Mouse (Mus musculus): ENCODE data around the gene Proca1. TPM values are rescaled to one million over a fixed set of nuclear protein-coding genes. Genes with fewer than 3 reads are reported as not detected.
"Not testable (repeated sequence)": the region's sequence is repeated elsewhere in the genome, so short reads cannot be mapped to it uniquely, and the experiment has no call there.

The Proca1 gene
- polyA plus RNA-seq, 1 experiment from 2014 or later: 0.31 TPM

DNA sequence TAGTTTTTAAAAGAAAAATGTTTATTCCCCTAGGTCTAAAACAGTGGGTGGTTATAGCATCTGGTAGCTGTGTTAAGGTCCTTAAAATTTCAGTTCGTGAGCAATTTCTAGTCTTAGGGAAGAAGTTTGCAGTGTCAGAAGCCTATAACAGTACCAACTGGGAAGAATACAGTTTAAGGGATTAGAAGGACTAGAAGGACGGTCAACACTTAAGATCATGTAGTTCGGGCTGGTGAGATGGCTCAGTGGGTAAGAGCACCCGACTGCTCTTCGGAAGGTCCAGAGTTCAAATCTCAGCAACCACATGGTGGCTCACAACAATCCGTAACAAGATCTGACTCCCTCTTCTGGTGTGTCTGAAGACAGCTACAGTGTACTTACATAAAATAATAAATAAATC is 8.5 kb upstream of the Proca1 start:
- H3K4me2 ChIP-seq: peak overlapping the region; percentile 92; the same call in 1 of the 2 replicates
- peaks cover 45% of the 10 kb centered on the region for H3K27me3 ChIP-seq (replicated peaks)
- not testable (repeated sequence) for H3K27ac ChIP-seq; ATAC-seq; H3K9me3 ChIP-seq (replicated peaks); H3K9ac ChIP-seq; H3K4me3 ChIP-seq
- H3K4me1 ChIP-seq: peaks cover 52% of the 10 kb centered on the region
- WGBS (ENCODE audit: insufficient replicate concordance): 82% methylated on average over 6 of the region's 6 CpGs
- peaks cover 29% of the 10 kb centered on the region for H3K36me3 ChIP-seq

DNA sequence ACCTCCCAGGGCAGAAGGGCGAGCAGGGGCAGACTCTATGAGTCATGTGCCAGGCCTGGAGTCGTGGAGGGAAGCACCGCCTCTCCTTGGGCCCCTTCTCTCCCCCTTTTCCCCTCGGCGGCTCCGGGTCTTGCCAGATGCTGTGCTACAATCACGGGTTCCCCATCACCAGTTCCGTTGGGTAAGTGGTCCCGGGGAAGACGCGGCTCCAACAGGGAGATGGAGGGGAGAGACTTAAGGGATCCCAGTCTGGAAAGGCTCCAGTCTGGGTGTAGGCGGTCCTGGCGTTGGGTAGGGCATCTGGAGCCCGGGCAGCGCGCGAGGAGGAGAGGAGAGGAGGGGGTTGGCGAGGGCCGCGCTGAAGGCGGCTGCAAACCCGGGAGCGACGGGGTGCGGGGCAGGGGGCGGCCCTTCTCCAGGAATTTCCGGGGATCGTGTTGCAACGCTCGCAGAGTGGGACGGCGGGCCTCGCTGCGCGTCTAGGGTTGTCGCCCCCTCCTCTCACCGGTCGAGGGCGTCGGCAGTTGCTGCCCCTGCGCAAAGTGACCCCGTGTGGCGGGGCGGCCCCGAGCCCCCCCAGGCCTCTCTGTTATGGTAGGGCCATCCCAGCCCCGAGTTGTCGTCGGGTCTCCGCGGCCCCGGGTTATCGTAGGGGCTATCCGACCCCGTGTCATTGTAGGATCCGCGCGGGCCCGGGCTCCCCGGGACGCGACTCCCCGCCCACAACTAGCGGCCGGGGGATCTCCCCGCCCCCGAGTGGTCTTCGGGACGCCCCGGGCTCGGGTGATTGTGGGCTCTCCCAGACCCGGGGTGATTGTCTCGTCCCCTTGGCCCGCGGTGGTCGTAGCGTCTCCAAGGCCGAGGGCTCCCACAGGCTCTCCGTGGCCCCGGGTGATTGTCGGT is 4.6 kb upstream of the Proca1 start, which contains the start of gene Rab34:
Gene Rab34, plus strand, starts transcription at position 100 of the 903 bp plus-strand sequence.
- Histone ChIP-seq H3K4me1 (peaks cover 28% of the 10 kb centered on the region), H3K27ac (peak within 1 kb of the TSS; percentile 76), H3K27me3 (replicated peaks) (peaks cover 81% of the 10 kb centered on the region), H3K9me3 (replicated peaks) (no peaks in the 10 kb centered on the region), H3K9ac (peak within 1 kb of the TSS; percentile 69), H3K36me3 (peaks cover 21% of the 10 kb centered on the region), H3K4me2 (peak within 1 kb of the TSS; percentile 71), H3K4me3 (peak within 1 kb of the TSS; percentile 53)
- WGBS (ENCODE audit: insufficient replicate concordance): 1% methylated on average over 79 of the region's 80 CpGs
- ATAC-seq: peak; percentile 17; the same call in 1 of the 2 replicates

DNA sequence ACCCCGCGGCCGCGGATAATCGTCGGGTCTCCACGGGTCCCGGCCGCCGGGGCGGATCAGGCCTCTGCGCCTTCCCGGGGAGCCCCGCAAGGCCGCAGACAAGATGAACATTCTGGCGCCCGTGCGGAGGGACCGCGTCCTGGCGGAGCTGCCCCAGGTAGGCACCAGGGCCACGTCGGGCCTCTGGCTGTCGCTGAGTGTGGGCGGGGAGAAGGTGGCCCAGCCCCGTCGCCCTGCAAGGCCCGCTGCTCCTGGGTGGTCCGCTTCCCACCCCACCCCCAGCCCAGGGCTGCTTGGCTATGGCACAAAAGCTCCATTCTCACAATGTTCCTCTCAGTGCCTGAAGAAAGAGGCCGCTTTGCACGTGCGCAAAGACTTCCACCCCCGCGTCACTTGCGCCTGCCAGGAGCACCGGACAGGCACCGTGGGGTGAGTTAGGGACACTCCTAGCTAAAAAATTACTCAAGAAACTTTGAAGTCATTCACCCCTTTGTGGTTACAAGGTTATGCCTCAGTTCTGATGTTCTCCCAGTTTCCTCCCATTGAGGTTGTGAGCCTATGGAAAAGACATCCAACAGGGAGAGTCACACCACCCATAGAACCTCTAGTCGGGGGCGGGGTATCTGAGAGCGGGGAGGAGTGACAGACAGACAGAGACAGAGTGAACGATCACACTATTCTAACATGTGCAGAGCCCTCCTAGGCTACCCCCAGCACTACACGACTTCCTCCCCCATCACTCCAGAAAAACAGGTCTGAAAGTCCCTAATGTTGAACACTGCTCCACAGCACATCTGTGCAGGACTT is 3.8 kb upstream of the Proca1 start:
- 2% methylated on average over 42 of the region's 42 CpGs for WGBS (ENCODE audit: insufficient replicate concordance)
- Histone ChIP-seq H3K27me3 (replicated peaks) (peaks cover 84% of the 10 kb centered on the region), H3K4me1 (peaks cover 24% of the 10 kb centered on the region), H3K36me3 (peaks cover 21% of the 10 kb centered on the region), H3K4me2 (peak overlapping the region; percentile 71), H3K4me3 (peak overlapping the region; percentile 53), H3K9ac (peak overlapping the region; percentile 69), H3K27ac (peak overlapping the region; percentile 76), H3K9me3 (replicated peaks) (no peaks in the 10 kb centered on the region)
- peak; percentile 35; the same call in 1 of the 2 replicates for ATAC-seq

DNA sequence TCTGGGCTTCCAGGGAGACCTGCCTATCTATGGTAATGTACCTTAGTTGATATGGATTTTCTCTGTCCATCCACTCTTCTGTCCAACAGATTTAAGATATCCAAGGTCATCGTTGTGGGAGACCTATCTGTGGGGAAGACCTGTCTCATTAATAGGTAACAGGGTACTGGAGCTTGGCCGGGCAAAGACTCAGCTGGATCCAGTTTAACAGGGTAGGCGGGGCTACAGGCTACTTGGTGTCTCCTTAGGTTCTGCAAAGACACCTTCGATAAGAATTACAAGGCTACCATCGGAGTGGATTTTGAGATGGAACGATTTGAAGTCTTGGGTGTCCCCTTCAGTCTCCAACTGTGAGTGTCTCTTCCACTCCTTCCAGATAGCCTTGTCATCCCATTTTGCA is 3.2 kb upstream of the Proca1 start:
- peaks cover 28% of the 10 kb centered on the region for H3K4me1 ChIP-seq
- H3K36me3 ChIP-seq: peaks cover 21% of the 10 kb centered on the region
- no peak overlapping the region for H3K9ac ChIP-seq
- no peak overlapping the region for H3K27ac ChIP-seq
- peaks cover 84% of the 10 kb centered on the region for H3K27me3 ChIP-seq (replicated peaks)
- ATAC-seq: no peak
- no peaks in the 10 kb centered on the region for H3K9me3 ChIP-seq (replicated peaks)
- H3K4me3 ChIP-seq: peak overlapping the region; percentile 53; the same call in 1 of the 2 replicates
- 58% methylated on average over 6 of the region's 6 CpGs for WGBS (ENCODE audit: insufficient replicate concordance)
- peak overlapping the region; percentile 71 for H3K4me2 ChIP-seq

DNA sequence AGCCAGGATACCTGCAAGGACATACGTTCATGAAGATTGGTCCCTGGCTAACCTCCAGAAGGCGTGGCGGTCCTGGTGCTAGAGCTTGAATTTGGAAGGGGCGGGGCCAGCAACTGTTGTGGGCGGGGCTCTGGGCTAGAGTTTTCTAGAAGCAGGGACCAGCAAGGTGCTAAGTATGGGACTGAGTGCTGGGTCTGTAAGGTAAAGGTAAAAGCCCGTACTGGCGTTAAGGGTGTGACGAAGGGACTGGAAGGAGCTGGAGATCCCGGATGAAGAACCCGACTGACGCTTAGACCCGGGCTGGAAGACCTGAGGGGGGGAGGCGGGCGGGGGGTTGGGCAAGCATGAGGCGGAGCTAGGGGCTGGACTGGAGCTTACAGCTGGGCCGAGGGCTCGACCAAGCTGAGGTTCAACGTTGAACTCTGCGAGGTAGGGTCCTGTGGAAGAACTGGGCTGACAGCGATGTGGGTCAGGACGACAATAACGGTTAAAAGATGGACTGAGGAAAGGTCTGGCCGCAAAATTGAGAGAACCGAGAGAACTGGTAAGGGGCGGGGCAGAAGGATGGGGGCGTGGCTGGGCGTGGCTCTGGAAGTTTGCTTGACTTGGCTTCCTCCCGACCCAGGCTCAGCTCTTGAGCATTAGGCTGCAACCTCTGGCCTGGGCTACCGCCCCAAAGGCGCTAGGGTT is 1.4 kb downstream of the Proca1 start:
- 2% methylated on average over 30 of the region's 30 CpGs for WGBS (ENCODE audit: insufficient replicate concordance)
- Histone ChIP-seq H3K27me3 (replicated peaks) (peaks cover 41% of the 10 kb centered on the region), H3K9ac (peak overlapping the region; percentile 60), H3K36me3 (peaks cover 21% of the 10 kb centered on the region), H3K4me3 (peak overlapping the region; percentile 65), H3K4me1 (peaks cover 19% of the 10 kb centered on the region), H3K4me2 (peak overlapping the region; percentile 85), H3K9me3 (replicated peaks) (no peaks in the 10 kb centered on the region), H3K27ac (0 out of 2 replicates have a peak overlapping the region, but pooled peaks have one; percentile 37)
- peak; percentile 83 for ATAC-seq

DNA sequence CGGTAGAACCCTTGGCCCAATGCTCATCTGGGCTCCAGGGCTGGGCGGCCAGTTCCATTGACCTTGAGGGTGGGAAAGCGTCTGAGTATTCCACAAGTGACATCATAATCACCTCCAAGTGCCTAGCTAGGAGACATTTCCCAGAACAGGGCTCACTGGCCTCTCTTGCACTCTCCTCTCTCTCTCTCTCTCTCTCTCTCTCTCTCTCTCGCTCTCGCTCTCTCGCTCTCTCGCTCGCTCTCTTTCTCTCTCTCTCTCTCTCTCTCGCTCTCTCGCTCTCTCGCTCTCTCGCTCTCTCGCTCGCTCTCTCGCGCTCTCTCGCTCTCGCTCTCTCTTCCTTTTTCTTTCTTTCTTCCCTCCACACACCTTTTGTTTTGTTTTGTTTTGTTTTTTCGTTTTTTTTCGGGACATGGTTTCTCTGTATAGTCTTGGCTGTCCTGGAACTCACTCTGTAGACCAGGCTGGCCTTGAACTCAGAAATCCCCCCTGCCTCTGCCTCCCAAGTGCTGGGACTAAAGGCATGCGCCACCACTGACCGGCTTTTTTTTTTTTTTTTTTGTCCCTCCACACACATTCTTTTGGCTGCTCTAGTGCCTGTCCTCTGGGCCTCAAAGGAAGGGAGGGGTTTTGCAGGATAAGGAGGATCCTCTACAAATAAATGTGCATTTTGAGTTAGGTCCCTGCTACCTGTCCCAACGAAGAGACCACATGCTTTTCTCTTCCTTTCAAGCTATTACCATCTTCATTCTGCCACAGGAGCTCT is 2.1 kb downstream of the Proca1 start:
- H3K27ac ChIP-seq: no peak overlapping the region

DNA sequence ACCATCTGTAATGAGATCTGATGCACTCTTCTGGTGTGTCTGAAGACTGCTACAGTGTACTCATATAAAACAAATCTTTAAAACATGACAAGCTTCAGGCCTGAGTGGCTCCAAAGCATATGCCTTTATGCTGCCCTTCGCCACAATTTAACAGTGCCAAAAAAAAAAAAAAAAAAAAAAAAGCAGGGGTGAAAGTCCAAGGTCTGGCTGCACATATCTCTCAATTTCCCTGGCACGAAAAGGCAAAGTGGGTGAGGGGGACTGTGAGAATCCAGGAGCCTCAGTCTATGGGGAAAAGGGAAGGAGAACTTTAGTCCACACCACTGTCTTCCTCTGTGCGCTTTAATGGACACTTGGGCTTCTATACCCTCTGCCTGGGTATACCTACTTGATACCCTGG is 9.2 kb downstream of the Proca1 start:
- WGBS (ENCODE audit: insufficient replicate concordance): 67% methylated on average over 3 of the region's 3 CpGs
- no peaks in the 10 kb centered on the region for H3K27me3 ChIP-seq (replicated peaks)
- no peaks in the 10 kb centered on the region for H3K9me3 ChIP-seq (replicated peaks)
- no peak overlapping the region for H3K27ac ChIP-seq
- no peaks in the 10 kb centered on the region for H3K4me1 ChIP-seq
- H3K4me3 ChIP-seq: no peak overlapping the region
- no peak overlapping the region for H3K4me2 ChIP-seq
- ATAC-seq: no peak
- H3K9ac ChIP-seq: no peak overlapping the region
- H3K36me3 ChIP-seq: peaks cover 41% of the 10 kb centered on the region

More for the DNA sequence above, 2.1 kb downstream of the Proca1 start:
- H3K4me2 ChIP-seq: peak overlapping the region; percentile 85
- 63% methylated on average over 23 of the region's 23 CpGs for WGBS (ENCODE audit: insufficient replicate concordance)
- ATAC-seq: no peak
- peaks cover 21% of the 10 kb centered on the region for H3K36me3 ChIP-seq
- no peaks in the 10 kb centered on the region for H3K9me3 ChIP-seq (replicated peaks)
- peak overlapping the region; percentile 65 for H3K4me3 ChIP-seq
- H3K4me1 ChIP-seq: peaks cover 14% of the 10 kb centered on the region
- H3K27me3 ChIP-seq (replicated peaks): peaks cover 34% of the 10 kb centered on the region
- H3K9ac ChIP-seq: peak overlapping the region; percentile 60

DNA sequence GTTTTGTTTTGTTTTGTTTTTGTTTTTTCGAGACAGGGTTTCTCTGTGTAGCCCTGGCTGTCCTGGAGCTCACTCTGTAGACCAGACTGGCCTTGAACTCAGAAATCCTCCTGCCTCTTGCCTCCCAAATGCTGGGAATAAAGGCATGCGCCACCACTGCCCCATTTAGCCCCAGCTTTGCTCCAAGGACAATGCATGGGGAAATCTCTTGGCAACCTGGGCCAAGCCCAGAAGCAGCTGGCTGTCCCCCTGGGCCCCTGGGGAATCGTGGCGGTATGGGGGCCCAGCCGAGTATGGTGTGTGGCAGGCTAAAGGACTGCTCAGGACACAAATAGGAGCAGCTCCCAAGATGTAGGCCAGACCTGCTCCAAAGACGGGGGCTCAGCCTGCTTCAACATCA is 11.1 kb downstream of the Proca1 start:
- ATAC-seq: no peak
- Histone ChIP-seq H3K9me3 (replicated peaks) (no peaks in the 10 kb centered on the region), H3K4me1 (no peaks in the 10 kb centered on the region), H3K27ac (no peak overlapping the region), H3K4me2 (no peak overlapping the region), H3K4me3 (no peak overlapping the region), H3K36me3 (peaks cover 60% of the 10 kb centered on the region), H3K27me3 (replicated peaks) (no peaks in the 10 kb centered on the region), H3K9ac (no peak overlapping the region)
- 82% methylated on average over 6 of the region's 6 CpGs for WGBS (ENCODE audit: insufficient replicate concordance)

DNA sequence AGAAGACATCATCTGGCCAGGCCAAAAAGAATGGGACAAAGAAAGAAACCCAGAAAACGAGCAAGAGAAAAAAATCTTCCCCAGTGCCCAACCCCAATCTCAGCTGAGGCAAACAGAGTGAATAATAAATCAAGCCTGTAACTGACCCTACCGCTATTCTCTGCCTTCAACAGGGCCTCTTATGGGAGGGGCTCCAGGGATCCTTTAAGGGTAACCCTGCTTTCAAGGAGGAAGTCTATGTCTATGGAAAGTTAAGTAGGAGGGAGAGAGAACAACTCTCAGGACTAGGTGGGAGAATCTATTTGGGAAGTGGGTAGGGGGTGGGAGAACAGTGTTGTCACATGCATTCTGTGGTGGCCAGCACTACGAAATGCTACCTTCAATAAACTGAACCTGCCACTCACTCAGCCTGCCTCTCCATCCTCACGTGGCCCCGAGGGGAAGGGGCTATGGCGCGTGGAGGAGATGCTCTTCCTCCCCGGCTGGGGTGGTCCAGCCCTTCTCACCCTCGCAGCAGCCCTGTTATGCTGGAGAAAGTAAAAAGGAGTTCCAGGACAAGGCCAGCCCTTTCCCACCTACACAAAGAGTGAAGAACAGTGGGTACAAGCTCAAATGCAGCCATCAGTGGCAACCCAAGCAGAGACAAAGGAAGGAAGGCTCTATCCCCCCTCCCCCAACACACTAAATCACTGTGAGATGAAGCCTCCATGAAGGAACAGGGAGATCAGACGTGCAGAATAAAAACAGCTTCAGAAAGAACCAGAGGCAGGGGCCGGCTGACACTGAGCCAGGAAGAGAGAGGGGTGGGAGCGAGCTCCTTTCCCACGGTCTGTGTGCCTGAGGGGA is 12.4 kb downstream of the Proca1 start:
- Histone ChIP-seq H3K4me2 (no peak overlapping the region), H3K27me3 (replicated peaks) (no peaks in the 10 kb centered on the region), H3K9ac (no peak overlapping the region), H3K4me1 (no peaks in the 10 kb centered on the region), H3K4me3 (no peak overlapping the region), H3K36me3 (peaks cover 73% of the 10 kb centered on the region), H3K9me3 (replicated peaks) (no peaks in the 10 kb centered on the region), H3K27ac (no peak overlapping the region)
- ATAC-seq: no peak
- WGBS (ENCODE audit: insufficient replicate concordance): 76% methylated on average over 13 of the region's 13 CpGs

DNA sequence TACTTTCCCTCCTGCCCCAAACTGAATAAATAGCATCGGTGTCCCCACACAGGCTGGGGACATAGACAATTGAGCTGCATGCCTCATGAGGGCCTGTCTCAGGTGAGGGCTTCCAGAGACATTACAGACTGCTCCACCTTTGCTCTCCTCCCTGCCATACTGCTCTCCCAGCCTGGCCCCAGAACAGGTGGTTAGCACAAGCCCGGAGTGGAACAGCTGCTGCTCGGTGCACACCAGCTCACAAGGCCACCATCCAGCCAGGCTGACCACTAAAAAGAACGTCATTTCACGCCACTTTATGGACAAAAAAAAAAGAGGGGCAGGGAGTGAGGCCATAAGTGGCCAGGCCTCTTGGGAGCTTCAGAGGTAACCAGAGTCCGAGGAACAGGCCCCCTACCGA is 14.0 kb downstream of the Proca1 start:
- no peak overlapping the region for H3K9ac ChIP-seq
- no peaks in the 10 kb centered on the region for H3K9me3 ChIP-seq (replicated peaks)
- no peaks in the 10 kb centered on the region for H3K27me3 ChIP-seq (replicated peaks)
- H3K36me3 ChIP-seq: peaks cover 89% of the 10 kb centered on the region
- H3K4me3 ChIP-seq: no peak overlapping the region
- no peak overlapping the region for H3K4me2 ChIP-seq
- 91% methylated on average over 7 of the region's 7 CpGs for WGBS (ENCODE audit: insufficient replicate concordance)
- no peak overlapping the region for H3K27ac ChIP-seq
- ATAC-seq: no peak
- H3K4me1 ChIP-seq: no peaks in the 10 kb centered on the region

Data from liver, embryonic 12.5 days (tissue).